Mouse (Mus musculus): ENCODE results near the gene Pon1.
"Not testable (repeated sequence)": the region's sequence is repeated elsewhere in the genome, so short reads cannot be mapped to it uniquely, and the experiment has no call there.

Pon1 gene

DNA sequence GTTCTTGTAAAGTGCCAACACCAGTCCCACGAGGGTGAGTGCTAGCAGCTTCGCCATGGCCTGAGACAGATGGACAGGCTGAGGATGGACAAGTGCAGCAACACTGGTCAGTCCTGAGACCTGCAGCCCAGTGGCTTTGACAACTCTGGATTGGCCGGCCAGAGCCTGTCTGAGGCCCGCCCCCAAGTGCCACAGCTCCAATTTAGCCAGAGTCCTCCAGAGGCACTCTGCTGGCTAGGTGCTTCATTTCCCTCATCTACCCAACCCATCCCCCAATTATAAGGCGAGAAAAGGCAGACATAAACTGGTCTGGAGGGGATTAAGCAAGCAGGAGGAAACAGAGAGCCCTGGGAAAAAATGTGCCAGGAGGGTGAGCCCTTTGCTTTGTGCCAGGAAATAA lies at the start of gene Pon1:
Gene Pon1 (minus strand): TSS at position 254 of the 400 bp plus-strand sequence.
- DNase-seq, result peak; percentile 5

DNA sequence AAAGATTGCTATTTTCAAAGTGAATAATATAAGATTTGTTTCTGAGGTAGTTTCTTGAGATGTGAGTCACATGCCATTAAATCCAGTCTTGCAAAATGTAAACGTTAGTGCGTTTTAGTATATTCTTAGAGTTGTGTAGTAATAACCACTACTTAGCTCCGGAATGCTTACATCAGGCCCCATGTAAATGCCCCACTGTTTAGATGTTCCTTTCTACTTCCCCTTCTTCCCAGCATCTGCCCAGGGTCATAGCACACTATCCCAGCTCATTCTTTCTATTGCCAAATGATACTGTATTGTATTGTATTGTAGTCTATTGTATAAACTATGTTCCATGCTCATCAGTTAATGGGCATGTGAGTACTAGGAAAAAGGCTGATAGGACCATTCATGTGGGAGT lies 45.1 kb upstream of the Pon1 start:
- no peak for DNase-seq

DNA sequence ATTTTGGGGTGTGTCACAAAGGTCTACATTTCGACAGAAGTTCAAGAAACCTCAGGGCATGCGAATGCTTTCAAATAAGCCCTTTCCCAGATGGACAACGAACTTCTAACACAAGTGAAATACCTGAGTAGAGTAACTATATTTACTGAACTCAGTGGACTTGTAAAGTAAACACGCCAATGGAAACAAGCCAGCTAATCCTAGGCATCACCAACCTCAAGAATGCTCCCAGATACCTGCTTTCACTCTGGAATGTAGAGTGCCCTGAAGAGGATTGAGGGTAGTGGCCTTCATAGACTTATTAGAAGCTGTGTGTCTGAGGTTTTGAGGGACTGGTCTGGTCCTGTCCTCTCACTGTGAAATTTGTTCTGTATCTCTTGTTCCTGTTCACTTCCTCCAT lies 43.8 kb upstream of the Pon1 start:
- no peak for DNase-seq

DNA sequence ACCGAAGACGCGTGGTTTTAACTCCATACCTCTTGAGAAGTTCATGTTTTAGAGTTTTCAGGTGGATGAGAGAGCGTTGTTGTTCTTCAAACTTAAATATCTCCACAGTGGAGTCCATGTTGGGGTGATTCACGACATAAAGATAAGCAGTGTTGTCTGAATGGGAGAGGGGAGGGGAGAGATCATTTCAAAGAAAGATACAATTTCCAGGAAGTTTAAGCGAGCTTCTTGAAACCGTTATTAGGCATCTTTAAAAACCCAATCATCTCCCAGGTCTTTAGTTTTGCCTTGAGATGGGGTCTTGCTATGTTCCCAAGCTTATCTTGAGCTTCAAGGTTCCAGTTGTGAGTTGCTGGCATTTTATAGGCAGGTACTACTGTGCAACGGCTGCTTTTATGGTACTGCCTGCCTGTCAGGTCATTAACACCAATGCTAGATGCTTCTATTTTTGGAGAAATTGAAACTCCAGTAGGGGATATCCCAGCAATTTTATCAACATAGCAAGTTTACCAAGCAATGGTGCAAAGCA lies 43.2 kb upstream of the Pon1 start:
- DNase-seq, result no peak

DNA sequence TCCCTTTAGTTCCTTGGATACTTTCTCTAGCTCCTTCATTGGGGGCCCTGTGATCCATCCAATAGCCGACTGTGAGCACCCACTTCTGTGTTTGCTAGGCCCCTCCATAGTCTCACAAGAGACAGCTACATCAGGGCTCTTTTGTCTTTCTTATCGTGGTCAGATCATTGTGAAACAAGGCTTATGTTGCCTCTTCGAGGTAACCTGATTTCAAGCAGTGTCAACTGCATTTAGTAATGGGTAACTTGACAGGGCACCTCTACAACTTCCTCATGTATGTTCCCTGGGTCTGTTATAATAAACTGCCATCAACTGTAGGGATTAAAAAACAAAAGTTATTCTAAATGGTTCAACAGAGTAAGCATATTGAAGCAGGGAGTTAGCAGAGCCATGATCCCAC lies 40.8 kb upstream of the Pon1 start:
- DNase-seq, result no peak

DNA sequence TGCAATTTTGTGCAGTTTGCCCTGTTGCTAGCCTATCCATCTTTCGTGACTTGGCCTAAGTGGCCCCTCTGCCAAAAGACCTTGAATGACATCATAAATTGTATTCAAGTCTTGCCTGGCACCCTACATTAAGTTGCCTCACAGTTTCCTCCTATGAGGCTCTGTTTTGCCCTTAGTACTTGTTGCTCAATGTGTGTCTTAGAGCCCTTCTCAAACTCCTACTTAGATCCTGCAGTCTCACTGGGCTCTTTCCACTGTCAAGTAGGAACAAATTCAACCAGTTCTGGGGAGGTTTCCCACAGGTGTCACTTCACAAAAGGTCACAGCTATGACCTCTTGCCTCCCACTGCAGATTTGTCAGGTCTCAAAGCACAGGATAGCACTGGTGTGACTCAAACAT lies 40.1 kb upstream of the Pon1 start:
- DNase-seq, result no peak

DNA sequence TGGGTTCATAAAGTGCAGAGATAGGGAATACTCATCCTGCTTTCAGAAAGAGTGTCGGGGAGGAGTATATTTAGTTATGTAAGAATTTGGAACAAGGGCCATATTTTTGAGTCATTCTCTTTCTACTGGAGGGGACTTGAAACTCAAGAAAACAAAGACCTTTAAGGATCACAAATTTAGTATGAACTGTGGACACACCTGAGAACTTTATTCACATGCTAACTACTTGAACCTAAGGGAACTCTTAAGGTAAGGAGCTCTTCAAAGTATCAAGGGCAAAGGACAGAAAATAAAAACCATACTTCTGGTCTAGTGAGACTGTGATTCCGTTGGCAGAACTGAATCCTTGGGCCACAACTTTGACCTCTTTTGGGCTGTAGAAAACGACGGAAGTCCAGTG lies 38.3 kb upstream of the Pon1 start:
- no peak for DNase-seq

DNA sequence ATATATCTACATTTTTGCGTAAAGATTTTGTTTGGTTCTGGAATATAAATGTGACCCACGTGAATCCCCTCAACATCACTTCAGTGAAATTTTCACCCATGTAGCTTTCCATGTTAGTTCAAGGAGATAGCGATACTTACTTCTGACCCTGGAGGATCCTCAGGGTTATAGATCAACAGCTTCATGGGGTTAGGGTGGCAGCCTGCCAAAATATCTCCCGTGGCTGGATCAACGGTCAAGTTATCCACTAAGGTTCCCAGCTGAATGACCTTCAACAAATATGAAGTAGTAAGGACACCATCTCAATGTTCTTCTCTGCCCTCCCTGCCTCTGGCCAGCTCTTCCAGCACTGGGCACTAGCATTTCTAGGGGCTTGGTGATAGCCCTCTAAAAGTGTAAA lies 36.5 kb upstream of the Pon1 start:
- no peak for DNase-seq

DNA sequence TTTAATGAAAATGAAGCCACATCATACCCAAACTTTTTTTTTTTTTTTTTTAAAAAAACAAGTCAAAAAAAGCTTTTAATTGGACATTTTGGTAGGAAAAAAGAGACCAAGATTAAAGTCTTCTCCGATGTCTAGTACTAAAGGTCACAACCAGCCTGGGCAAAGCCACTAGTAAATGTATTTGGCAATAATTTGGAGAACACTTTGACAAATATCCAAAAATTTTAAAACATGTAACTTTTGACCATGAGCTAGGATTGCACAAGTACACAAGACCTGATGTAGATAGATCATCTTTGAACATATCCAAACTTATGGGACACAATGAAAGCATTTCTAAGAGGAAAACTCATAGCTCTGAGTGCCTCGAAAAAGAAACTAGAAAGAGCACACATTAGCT lies 29.8 kb upstream of the Pon1 start:
- DNase-seq, result not testable (repeated sequence)

DNA sequence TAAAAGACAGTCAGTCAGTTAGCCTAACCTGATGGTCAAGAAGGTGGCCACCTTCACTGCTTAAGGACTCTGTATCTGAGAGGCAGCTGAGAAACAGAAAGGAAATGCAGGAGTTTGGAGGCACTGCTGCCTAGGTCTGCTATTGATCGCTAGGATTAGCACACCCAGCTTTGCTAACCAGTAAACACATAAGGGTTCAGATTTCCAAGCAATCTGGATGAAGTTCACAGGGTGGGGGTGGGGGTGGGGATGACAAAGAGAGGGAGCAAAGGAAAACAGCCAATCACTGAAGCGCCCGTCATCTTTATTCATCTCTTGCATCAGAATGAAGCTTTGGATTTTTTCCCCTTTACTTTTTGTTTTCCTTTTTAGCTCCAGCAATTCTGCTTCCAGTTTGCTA lies 28.3 kb upstream of the Pon1 start:
- no peak for DNase-seq

DNA sequence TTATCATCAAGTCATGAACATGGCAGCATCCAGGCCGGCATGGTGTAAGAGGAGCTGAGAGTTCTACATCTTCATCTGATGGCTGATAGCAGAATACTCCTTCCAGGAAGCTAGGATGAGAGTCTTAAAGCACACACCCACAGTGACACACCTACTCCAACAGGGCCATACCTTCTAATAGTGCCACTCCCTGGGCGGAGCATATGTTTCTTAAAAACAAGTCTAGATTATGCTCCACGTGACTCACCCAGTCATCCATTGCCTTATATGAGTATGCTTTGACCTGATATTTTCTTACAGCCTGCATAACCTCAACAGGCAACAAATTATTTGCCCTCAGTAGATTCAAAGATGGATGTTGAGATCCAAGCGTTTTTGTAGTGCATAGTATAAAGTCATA lies 24.4 kb upstream of the Pon1 start:
- DNase-seq, result no peak

DNA sequence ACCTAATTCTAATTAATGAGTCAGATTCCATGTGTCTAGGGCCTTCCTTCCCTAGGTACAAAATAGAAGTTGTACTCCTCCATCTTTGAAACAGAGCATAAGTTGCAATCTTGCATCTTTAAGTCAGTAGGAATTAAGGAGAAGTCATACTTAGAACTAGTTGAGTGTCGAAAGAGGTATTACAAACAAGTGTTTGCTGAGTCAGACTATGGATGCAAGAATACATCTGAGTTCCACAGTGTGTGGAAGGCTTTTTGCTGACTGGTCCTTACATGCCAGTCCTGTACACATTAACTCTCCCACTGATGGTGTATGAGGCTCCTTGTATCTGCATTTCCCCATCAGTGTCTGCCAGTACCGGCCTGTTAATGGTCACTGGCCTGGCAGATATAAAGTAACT lies 14.1 kb upstream of the Pon1 start:
- DNase-seq, result no peak

DNA sequence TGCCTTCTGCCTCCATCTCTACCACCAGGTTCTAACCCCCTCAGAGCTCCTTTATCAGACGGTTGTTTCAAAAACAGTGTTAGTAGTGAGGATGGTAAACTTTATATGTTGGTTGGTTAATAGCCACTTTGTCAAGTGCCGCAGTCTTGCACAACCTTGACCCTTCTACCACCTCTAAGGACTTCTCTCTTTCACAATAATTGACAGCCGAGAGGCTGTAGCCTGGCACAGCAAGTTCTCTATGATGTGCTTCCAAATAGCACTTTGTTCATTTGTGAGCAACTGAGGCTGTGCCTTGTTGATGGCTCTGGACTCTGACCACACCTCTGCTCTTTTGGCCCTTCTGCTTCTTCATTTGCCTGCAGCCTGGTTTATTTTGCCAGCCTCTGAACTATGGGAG lies 6.2 kb upstream of the Pon1 start:
- DNase-seq, result no peak

DNA sequence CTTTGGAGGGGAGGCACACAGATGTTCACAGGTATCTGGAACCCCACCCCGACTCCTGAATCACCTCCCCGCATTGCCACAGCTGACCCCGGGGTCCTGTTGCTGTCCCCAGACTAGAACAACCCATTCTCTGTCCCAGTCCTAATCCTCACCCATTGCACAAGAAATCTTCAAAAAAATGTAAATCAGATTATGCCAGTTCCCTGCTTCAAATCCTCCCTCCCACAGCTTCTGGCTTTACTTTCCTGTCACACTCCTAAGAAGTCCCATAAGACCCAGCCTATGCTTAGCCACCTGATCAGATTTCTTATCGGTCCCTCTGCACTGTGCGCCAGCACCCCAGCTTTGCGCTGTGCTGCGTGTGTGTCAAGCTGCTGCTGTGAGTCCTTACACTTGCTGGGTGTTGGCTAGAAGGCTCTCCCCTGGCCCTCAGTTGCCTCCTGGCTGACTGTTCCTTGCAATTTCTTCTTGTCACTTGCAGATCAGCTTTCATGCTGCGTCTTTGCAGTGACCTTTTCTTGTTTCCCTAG lies 5.7 kb upstream of the Pon1 start:
- DNase-seq, result no peak

DNA sequence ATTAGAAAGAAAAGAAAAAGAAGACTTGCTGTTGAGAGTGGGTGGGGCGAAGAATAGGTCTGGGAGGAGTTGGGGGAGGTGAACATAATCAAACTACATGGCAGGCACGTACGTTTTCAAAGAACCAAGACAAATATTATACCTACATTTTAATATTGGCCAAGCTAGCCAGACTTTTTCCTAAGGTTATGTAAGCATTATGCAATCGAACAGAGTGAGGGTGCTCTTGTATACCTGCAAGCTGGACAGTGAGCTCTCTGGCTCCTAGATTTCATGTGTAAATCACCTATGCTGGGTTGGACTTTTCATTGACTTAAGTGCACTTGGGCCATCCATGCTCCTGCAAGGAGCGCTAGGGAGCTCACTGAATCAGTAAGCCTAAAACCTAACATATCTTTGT lies 4.8 kb upstream of the Pon1 start:
- DNase-seq, result no peak

DNA sequence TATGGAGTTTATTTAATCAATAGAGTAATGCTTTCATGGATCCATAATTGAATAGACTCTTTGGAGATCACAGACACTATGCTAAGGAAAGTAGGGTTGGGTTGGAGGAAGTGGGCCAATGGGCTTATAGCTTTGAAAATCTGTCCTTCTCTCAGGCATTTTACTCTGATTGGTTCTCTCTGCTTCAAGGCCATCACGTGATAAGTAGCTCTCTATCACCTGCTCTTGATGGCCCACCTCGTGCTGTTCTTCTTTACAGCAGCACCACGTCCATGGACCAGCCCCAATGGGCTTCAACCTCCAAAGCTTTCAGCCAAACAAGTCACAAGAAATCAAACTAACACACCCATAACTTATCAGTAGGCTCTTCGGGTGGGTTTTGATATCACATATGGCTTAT lies 3.0 kb downstream of the Pon1 start:
- no peak for DNase-seq

DNA sequence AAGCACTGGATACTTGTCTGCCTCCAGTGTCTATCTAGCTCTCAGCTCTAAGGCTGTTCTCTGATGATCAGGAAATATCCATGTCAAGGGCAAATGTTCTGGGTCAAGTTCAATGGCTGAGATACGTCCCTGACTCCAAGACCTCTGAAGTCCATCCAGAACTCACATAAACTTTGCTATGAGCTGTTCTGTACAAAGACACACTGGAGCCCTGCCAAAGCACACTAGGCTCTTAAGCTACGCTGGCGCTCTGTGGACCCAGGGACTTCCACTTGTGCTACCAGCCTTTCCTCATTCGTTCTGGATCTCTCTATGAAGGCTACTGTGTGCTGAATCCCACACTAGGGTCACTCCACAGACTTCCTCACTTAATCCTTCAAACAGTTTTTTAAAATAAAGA lies 4.2 kb downstream of the Pon1 start:
- no peak for DNase-seq

DNA sequence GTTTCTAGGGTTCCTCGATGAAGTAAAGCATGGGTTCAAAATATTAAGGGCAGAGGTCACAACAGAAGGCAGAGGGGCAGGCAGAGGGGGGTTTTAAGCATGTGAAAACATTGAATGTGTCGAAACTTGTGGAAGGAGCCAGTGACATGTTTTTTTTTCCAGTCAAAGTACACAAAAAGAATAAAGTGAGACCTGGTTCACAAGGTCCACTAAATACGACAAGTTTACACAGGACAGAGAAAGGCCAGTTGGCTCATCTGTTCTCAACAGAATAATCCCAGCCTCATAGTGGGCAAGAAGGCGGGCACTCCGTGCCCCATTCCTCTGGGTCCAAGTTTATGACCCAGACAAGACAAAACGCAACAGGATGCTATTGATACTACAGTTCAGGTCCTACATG lies 4.8 kb downstream of the Pon1 start:
- DNase-seq, result no peak

DNA sequence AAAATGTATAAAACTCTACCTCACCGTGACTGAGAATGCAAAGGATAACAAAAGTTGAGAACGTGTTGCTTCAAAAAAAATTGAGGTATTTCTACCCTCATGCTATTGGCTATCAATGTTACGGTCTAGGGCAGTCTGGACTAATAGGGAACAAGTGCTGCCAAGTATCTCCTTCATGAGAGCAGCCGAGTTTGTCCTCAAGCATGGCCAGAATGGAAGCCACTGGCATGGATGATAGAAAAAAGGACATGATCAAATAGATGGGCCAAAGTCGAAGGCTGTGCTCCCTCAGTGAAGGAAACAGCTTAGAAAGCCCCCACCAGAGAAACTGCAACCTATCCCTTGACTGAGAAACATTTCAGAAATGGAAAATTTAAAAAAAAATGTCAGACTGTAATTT lies 5.7 kb downstream of the Pon1 start:
- DNase-seq, result no peak

DNA sequence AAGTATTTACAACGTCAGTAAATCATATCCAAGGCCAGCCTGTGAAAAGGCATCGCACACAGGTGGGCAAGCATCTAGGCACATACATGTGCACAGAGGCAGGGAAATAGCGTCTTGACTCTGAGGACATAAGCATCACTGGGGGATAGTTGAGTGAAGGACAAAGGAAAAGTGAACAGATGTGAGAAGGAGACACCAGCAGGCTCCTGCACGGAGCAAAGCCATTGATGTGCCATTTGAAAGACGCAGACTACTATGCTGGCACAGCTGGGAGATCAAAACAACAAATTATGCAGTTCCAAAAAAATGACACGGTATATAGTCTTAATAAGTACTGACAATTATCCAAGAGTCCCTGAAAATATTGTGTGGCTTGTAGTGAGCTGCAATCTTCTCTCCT lies 6.2 kb downstream of the Pon1 start:
- no peak for DNase-seq

DNA sequence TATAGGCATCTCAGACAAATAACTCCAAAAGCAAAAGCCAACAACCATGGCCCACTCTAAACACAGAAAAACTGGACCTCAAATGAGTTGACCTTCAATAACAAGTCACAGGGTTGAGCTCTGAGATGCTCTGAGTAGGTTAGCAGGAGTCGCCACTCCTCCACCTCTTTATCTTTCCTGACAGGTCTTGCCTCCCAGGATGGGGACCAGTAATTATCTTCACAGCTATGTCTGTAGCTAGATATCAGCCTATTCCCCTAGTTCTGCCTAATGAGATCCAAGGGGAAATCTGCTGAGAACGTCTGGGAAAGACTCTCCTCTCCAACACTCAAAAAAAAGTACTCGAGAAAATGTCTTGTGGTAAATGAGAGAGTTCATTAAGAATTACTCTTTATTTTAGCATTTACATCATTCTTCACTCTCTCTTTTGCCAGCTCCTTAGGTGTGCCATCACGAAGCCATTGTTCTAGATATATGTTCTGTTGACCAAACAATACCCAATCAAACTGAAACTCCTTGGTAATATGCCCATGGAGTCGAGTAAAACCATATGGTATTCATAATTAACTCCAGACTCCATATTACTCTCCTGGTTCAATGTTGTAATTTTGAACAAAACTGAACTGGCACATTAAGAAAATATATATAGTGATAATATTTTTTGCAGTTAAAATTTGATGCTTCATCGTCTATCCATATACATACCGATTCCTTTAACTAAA lies 7.4 kb downstream of the Pon1 start:
- no peak for DNase-seq

DNA sequence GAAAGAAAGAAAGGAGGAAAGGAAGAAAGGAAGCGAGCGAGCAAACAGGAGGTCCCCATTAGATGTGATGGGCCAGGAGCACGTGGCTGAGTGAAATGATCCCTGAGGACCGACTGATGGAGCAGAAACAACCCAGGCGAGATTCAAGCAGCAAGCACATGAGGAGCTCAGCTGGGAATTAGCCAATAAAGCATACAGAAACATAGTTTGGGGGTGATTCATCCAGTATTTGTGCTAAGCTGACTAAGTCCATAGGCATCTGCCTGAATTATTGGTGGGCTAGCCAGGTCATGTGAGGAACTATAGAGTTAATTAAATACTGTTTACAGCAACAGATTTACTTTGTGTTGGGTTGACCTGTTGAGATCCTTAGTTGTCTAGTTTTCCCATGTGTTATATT lies 13.1 kb downstream of the Pon1 start:
- no peak for DNase-seq

DNA sequence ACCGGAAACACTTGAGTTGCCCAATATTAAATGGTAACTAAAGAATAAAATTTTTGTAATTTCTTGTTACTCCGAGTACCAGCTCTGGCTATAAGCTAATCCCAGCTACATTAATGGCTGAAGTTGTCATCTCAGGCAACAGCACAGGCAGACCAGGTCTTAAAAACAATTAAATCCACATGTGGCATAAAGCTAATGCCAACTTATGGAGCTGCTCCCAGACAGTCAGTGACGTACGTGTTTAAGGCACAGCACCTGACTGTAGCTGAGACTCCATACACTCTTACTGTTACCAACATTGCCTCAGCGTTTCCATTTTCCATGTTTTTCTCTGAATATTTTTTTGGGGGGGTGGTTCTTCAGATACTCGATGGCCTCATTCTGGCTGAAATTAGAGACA lies 14.6 kb downstream of the Pon1 start:
- no peak for DNase-seq

DNA sequence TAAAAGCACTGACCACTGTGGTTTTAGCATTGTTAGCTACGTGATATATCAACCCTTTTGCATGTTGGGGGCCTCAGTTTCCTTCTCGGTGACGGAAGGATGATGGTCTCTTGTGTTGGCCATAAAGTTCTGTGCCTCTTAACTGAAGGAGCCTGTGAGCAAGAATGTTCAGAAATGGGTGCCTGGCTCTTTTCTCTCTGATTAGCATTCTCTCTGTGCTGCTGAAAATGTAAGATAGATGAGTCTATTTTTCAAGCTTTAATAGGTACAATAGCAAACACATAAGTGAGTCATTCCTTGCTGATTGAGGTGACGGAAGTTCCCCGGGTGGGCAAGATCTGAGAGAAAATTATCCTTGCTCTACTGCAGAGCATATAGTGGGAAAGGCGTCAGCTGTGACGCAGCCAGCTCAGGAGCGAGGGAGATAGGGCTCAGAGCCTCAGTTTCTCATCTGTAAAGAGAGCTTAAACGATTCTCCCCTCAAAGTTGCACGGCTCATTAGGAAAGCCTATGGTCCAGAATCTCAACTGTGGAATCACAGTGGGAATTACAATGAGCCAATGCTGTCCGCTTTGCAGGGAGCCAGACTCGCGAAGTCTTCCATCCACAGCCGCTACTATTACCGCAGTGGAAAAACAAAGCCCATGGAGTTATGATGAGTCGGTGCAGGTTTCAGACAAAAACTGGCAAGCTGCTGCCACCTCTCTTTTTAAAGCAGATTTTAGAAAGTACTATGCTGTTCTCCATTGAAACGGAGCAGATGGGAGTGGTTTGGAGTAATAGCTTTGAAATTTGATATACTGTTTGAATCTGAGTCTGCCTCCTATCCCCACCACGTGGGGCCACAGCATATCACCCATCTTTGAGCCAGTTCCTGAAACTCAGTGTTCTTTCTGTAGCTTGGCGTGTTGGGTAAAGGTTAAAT lies 15.5 kb downstream of the Pon1 start:
- peak; percentile 15 for DNase-seq
